Mouse (Mus musculus) stomach, embryonic 16.5 days (tissue): ENCODE measurements at regions not wholly inside any gene's neighbourhood (a gene's known extent, or its start where the extent isn't known, plus 50 kb on each side); places are given as distances from the start of the nearest gene placed in this dataset.

Experiments
- ATAC-seq: fragments of 200-750 bp; cut with Nextera tagmentation; 2 replicates; pipeline ENCODE4 v1.8.0; 2017; ENCODE audit warnings: moderate number of reproducible peaks, moderate TSS enrichment; ENCODE audit not compliant: insufficient read depth, low FRiP score
- H3K27ac ChIP-seq: fragments of 300-500 bp; sonication (generic); 2 replicates; pipeline ENCODE4 v1.5.1; 2014; ENCODE audit warnings: low read length
- H3K27me3 ChIP-seq: fragments of 300-500 bp; sonication (generic); 2 replicates; pipeline ENCODE4 v1.6.1; 2014; ENCODE audit warnings: low read length, control low read depth, mixed read lengths; ENCODE audit not compliant: control insufficient read depth, insufficient read depth
- H3K36me3 ChIP-seq: fragments of 300-500 bp; sonication (generic); 2 replicates; pipeline ENCODE4 v1.6.1; 2014; ENCODE audit warnings: low read length; ENCODE audit not compliant: control insufficient read depth, insufficient read depth
- H3K4me1 ChIP-seq: fragments of 300-500 bp; sonication (generic); 2 replicates; pipeline ENCODE4 v1.6.1; 2014; ENCODE audit warnings: low read length, control low read depth, mixed read lengths; ENCODE audit not compliant: control insufficient read depth, insufficient read depth
- H3K4me2 ChIP-seq: fragments of 300-500 bp; sonication (generic); 2 replicates; pipeline ENCODE4 v1.6.1; 2014; ENCODE audit warnings: low read depth, low read length, mixed read lengths
- H3K4me3 ChIP-seq: fragments of 300-500 bp; sonication (generic); replicated peaks from 2 replicates; pipeline ENCODE4 v1.5.1; 2014; ENCODE audit warnings: mild to moderate bottlenecking, low read length
- H3K9ac ChIP-seq: fragments of 300-500 bp; sonication (generic); 2 replicates; pipeline ENCODE4 v1.6.1; 2014; ENCODE audit warnings: low read length
- H3K9me3 ChIP-seq: fragments of 300-500 bp; sonication (generic); replicated peaks from 2 replicates; pipeline ENCODE4 v1.6.1; 2016; ENCODE audit warnings: low read length, control low read depth; ENCODE audit not compliant: control insufficient read depth
- WGBS: fragments of 180-500 bp; shearing (Covaris S2); extraction: QIAGEN DNeasy Blood & Tissue Kit; methylation state at CpG from one replicate; pipeline ENCODE4 v1.1.7; 2014; 5-methylcytosine and 5-hydroxymethylcytosine counted together

- no peaks in the 10 kb centered on the region for H3K36me3 ChIP-seq
- no peak overlapping the region for H3K9ac ChIP-seq
- H3K9me3 ChIP-seq, result no peaks in the 10 kb centered on the region
- H3K4me1 ChIP-seq, result peaks cover 6% of the 10 kb centered on the region; the same call in 1 of the 2 replicates
- H3K27me3 ChIP-seq, result no peaks in the 10 kb centered on the region
- H3K4me2 ChIP-seq, result no peak overlapping the region
- no peak for ATAC-seq
- H3K4me3 ChIP-seq, result no peak overlapping the region
- H3K27ac ChIP-seq, result no peak overlapping the region
- 80% methylated on average over 7 of the region's 7 CpGs for WGBS
Measured at GRCm38 (mm10) chr13:97422897-97423296, 182.0 kb downstream of the Enc1 start.

- Histone ChIP-seq H3K9me3 (no peaks in the 10 kb centered on the region), H3K9ac (no peak overlapping the region), H3K36me3 (no peaks in the 10 kb centered on the region), H3K27ac (no peak overlapping the region), H3K4me2 (no peak overlapping the region), H3K4me1 (peaks cover 6% of the 10 kb centered on the region; the same call in 1 of the 2 replicates), H3K4me3 (no peak overlapping the region), H3K27me3 (no peaks in the 10 kb centered on the region)
- no peak for ATAC-seq
- 89% methylated on average over 3 of the region's 3 CpGs for WGBS
Measured at GRCm38 (mm10) chr13:97421831-97422230, 180.9 kb downstream of the Enc1 start.

- Histone ChIP-seq H3K9me3 (no peaks in the 10 kb centered on the region), H3K4me1 (peaks cover 6% of the 10 kb centered on the region; the same call in 1 of the 2 replicates), H3K4me2 (no peak overlapping the region), H3K36me3 (no peaks in the 10 kb centered on the region), H3K9ac (no peak overlapping the region), H3K4me3 (no peak overlapping the region), H3K27ac (no peak overlapping the region), H3K27me3 (no peaks in the 10 kb centered on the region)
- 74% methylated on average over 3 of the region's 3 CpGs for WGBS
- no peak for ATAC-seq
Measured at GRCm38 (mm10) chr13:97420773-97421172, 179.9 kb downstream of the Enc1 start.

GRCm38 (mm10) chr13:97419100-97419499 lies 178.2 kb downstream of the Enc1 start:
- WGBS, result 66% methylated on average over 3 of the region's 3 CpGs
- Histone ChIP-seq H3K4me1 (peaks cover 4% of the 10 kb centered on the region; the same call in 1 of the 2 replicates), H3K4me3 (no peak overlapping the region), H3K36me3 (no peaks in the 10 kb centered on the region), H3K9ac (no peak overlapping the region), H3K27ac (no peak overlapping the region), H3K9me3 (no peaks in the 10 kb centered on the region), H3K4me2 (no peak overlapping the region), H3K27me3 (no peaks in the 10 kb centered on the region)
- ATAC-seq, result 0 out of 2 replicates have a peak, but pooled peaks have one; percentile 56

GRCm38 (mm10) chr13:97418681-97419080 lies 177.8 kb downstream of the Enc1 start:
- Histone ChIP-seq H3K9me3 (no peaks in the 10 kb centered on the region), H3K4me3 (no peak overlapping the region), H3K27ac (no peak overlapping the region), H3K4me2 (no peak overlapping the region), H3K27me3 (no peaks in the 10 kb centered on the region), H3K9ac (no peak overlapping the region), H3K4me1 (no peaks in the 10 kb centered on the region), H3K36me3 (no peaks in the 10 kb centered on the region)
- 76% methylated on average over 8 of the region's 8 CpGs for WGBS
- ATAC-seq, result no peak

- Histone ChIP-seq H3K9me3 (no peaks in the 10 kb centered on the region), H3K27ac (no peak overlapping the region), H3K4me1 (no peaks in the 10 kb centered on the region), H3K4me3 (no peak overlapping the region), H3K27me3 (no peaks in the 10 kb centered on the region), H3K4me2 (no peak overlapping the region), H3K9ac (no peak overlapping the region), H3K36me3 (no peaks in the 10 kb centered on the region)
- WGBS, result 75% methylated on average over 6 of the region's 6 CpGs
- no peak for ATAC-seq
Measured at GRCm38 (mm10) chr13:97418081-97418480, 177.2 kb downstream of the Enc1 start.

DNA sequence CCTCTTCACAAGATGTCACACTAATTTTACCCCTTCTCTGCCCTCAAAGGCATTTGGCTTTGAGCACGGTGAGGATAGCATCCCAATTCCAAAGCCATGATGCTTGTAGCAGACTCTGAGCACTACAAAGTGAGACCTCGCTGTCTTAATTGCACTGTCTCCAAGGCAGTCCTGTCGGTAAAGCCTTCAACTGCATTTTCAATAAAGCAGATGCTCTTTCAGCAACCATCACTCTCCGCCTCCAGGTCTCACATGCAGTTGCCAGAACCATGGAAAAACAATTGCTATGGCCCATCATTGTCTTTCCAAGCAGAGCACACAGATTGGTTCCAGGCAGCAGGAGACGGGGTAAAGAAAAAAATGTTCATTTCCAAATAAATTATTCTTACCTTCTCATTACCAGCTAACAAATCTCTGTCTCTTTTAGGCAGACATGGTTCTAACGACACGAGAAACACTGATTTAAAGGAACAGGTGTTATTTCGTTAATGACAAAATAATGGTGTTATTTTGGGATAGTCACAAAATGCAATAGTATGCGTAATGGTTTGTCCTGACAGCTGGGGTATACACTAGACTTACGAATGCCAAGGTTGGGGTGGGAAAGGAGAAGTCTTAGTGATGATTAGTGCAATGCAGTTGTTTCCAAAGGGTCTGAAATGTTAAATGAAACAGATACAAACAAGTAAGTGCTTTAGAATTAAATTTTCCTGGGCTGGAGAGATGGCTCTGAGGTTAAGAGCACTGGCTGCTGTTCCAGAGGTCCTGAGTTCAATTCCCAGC lies 175.2 kb downstream of the Enc1 start:
- H3K36me3 ChIP-seq, result no peaks in the 10 kb centered on the region
- no peaks in the 10 kb centered on the region for H3K9me3 ChIP-seq
- H3K27ac ChIP-seq, result no peak overlapping the region
- no peaks in the 10 kb centered on the region for H3K27me3 ChIP-seq
- H3K9ac ChIP-seq, result no peak overlapping the region
- ATAC-seq, result no peak
- no peak overlapping the region for H3K4me3 ChIP-seq
- WGBS, result 72% methylated on average over 10 of the region's 10 CpGs
- no peak overlapping the region for H3K4me2 ChIP-seq
- H3K4me1 ChIP-seq, result no peaks in the 10 kb centered on the region

DNA sequence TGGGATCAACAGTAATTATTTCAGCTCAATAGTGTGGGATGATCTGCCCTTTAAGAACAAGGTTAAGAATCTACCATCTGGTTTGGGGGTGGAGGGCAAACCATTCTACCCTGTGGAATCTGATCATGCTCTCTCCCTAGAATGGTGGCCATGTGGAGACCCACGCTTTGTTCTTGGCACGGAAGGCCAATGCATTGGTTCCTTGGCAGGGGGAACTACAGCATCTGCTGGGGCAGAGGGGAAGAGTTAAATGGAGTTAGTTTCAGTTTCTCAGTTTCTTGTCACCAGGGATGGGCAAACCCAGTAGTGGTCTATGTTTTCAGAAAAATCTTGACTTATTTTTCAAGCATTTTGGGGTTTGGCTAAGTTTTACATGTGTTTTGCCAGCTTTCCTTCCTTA lies 174.5 kb downstream of the Enc1 start:
- Histone ChIP-seq H3K4me1 (no peaks in the 10 kb centered on the region), H3K9me3 (no peaks in the 10 kb centered on the region), H3K27me3 (no peaks in the 10 kb centered on the region), H3K9ac (no peak overlapping the region), H3K36me3 (no peaks in the 10 kb centered on the region), H3K4me2 (no peak overlapping the region), H3K4me3 (no peak overlapping the region), H3K27ac (no peak overlapping the region)
- no peak for ATAC-seq
- WGBS, result 86% methylated on average over 2 of the region's 2 CpGs

DNA sequence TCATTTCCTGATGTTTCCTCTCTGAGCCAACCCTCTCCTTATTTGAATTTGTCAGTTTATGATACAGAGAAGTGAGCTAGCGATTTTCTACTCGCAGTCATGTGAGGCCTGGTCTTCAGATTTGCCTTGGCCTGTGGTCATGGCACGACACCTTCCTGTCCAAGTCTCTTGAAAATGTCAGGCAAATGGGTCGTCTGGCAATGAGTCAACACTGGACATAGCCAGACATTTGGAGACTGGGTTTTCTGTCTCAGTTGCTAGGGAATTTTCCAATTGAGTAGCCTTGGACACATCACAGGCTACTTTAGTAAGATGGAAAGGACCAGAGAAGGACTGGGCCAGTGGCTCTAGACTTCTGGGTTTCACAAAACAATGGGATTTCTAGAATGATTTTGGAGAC lies 171.2 kb downstream of the Enc1 start:
- Histone ChIP-seq H3K4me2 (no peak overlapping the region), H3K27me3 (no peaks in the 10 kb centered on the region; the same call in 1 of the 2 replicates), H3K36me3 (no peaks in the 10 kb centered on the region), H3K9me3 (no peaks in the 10 kb centered on the region), H3K4me1 (no peaks in the 10 kb centered on the region), H3K27ac (no peak overlapping the region), H3K4me3 (no peak overlapping the region), H3K9ac (no peak overlapping the region)
- WGBS, result 82% methylated on average over 4 of the region's 4 CpGs
- no peak for ATAC-seq
